Mouse (Mus musculus) intestine, postnatal 0 days (tissue): ENCODE measurements around the gene Qtrt1. TPM values are rescaled to one million over a fixed set of nuclear protein-coding genes. Genes with fewer than 3 reads are reported as not detected.
A peak's percentile ranks its signal among the peaks of the same experiment; 100 is the strongest.

ENCODE experiments used
- ATAC-seq: fragments of 200-750 bp; cut with Nextera tagmentation; 2 replicates; pipeline ENCODE4 v1.8.0; 2017; ENCODE audit warnings: mild to moderate bottlenecking, moderate TSS enrichment, moderate library complexity
- H3K27ac ChIP-seq: fragments of 300-500 bp; sonication (generic); 2 replicates; pipeline ENCODE4 v1.5.1; 2014; ENCODE audit warnings: mild to moderate bottlenecking, low read depth, low read length, moderate library complexity
- H3K27me3 ChIP-seq: fragments of 300-500 bp; sonication (generic); replicated peaks from 2 replicates; pipeline ENCODE4 v1.6.1; 2014; ENCODE audit warnings: low read length, mixed read lengths; ENCODE audit not compliant: control insufficient read depth, insufficient read depth
- H3K36me3 ChIP-seq: fragments of 300-500 bp; sonication (generic); 2 replicates; pipeline ENCODE4 v1.6.1; 2014; ENCODE audit warnings: mild to moderate bottlenecking, moderate library complexity; ENCODE audit not compliant: control insufficient read depth, insufficient read depth
- H3K4me1 ChIP-seq: fragments of 300-500 bp; sonication (generic); replicated peaks from 2 replicates; pipeline ENCODE4 v1.6.1; 2014; ENCODE audit warnings: antibody characterized with exemption, low read length, mixed read lengths; ENCODE audit not compliant: control insufficient read depth, insufficient read depth
- H3K4me2 ChIP-seq: fragments of 300-500 bp; sonication (generic); replicated peaks from 2 replicates; pipeline ENCODE4 v1.6.1; 2014; ENCODE audit warnings: low read depth, mild to moderate bottlenecking, moderate library complexity
- H3K4me3 ChIP-seq: fragments of 300-500 bp; sonication (generic); 2 replicates; pipeline ENCODE4 v1.5.1; 2014; ENCODE audit warnings: low read depth, low read length
- H3K9ac ChIP-seq: fragments of 300-500 bp; sonication (generic); 2 replicates; pipeline ENCODE4 v1.6.1; 2014; ENCODE audit warnings: mild to moderate bottlenecking, low read depth, low read length
- H3K9me3 ChIP-seq: fragments of 300-500 bp; sonication (generic); 2 replicates; pipeline ENCODE4 v1.6.1; 2016; ENCODE audit warnings: mixed run types; ENCODE audit not compliant: control insufficient read depth
- CTCF ChIP-seq: sonication (generic); IDR thresholded peaks from 2 replicates; pipeline ENCODE4 v1.5.1; 2016; ENCODE audit warnings: low read depth, mild to moderate bottlenecking, control low read depth, antibody characterized with exemption, moderate library complexity
- WGBS: fragments of 180-500 bp; shearing (Covaris S2); extraction: QIAGEN DNeasy Blood & Tissue Kit; methylation state at CpG from one replicate; pipeline ENCODE4 v1.1.7; 2014; 5-methylcytosine and 5-hydroxymethylcytosine counted together
- polyA plus RNA-seq: library from polyadenylated mRNA; unstranded; fragments of >200 nt; fragmentation: Nextera tagmentation; extraction: Ambion mirVana; gene quantifications from 2 replicates; pipeline ENCODE4 v1.2.1, GENCODE M21; 2015

The Qtrt1 gene
- polyA plus RNA-seq, 1 experiment from 2014 or later = 16.9 TPM

DNA sequence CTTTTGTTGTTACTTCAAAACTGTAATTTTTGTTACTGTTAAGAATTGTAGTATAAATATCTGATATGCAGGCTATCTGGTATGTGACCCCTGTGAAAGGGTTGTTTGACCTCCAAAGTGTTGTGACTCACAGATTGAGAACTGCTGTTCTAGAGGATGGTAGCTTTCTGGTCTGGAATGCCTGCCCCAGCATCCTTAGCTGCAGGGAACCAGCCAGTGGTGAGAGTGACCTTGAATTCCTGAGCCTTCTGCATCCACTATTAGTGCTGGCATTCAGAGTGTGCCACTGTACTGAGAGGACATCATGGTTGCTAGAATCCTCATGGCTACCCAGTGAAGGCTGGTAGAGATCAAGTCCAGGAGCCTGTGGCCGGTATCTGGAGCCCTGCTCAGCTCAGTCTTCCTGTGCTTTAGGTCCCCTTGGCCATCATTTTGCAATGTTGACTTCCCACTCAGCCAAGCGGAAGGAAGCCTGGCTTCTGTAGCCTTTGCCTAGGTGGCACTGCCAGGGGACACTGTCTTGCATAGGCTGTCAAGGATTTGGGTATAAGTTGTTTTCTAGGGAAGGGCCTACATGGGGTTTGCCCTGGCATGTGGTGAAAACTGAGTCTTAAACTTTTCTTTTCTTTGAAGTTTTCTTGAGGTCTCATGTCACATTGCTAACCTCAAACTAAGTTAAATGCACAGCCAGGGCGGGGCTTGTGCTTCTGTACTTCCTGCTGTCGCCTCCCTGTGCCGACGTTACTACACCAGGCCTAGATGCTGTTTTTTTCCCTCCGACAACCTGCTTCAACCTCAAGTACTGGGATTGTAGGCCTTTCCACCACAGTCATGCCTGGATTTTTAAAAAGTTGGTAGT lies 24.4 kb downstream of the Qtrt1 start:
- Histone ChIP-seq H3K9ac (peak overlapping the region; percentile 7; the same call in 1 of the 2 replicates), H3K4me2 (no peak overlapping the region), H3K4me1 (no peaks in the 10 kb centered on the region), H3K27me3 (no peaks in the 10 kb centered on the region), H3K4me3 (no peak overlapping the region), H3K27ac (no peak overlapping the region), H3K9me3 (no peaks in the 10 kb centered on the region), H3K36me3 (peaks cover 4% of the 10 kb centered on the region; the same call in 1 of the 2 replicates)
- no peak for ATAC-seq
- WGBS = 53% methylated on average over 7 of the region's 7 CpGs
- no peak for TF ChIP-seq CTCF

DNA sequence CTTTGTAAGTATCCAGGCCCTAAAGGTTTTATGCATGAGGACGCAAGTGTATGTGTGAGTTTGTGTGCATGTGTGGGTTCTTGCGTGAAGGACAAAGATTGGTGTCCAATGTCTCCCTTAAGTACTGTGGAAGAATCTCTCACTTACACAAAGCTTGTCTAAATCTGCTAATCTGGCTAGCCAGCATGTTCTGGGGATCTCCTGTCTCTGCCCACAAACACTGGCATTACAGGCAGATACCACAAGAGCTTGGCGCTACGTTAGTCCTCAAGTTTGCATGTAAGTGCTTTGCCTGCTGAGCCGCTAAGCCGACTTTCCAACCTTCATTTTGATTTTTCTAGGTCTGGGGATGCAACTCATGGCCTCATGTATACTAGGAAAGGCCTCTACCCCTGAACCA lies 25.9 kb downstream of the Qtrt1 start:
- H3K9ac ChIP-seq = no peak overlapping the region
- no peak overlapping the region for H3K4me2 ChIP-seq
- no peak overlapping the region for H3K4me3 ChIP-seq
- TF ChIP-seq CTCF = no peak
- no peaks in the 10 kb centered on the region for H3K9me3 ChIP-seq
- WGBS = 94% methylated on average over 6 of the region's 6 CpGs
- H3K4me1 ChIP-seq = no peaks in the 10 kb centered on the region
- ATAC-seq = no peak
- no peak overlapping the region for H3K27ac ChIP-seq
- 0 out of 2 replicates have a peak, but pooled peaks cover 10% of the 10 kb centered on the region for H3K36me3 ChIP-seq
- no peaks in the 10 kb centered on the region for H3K27me3 ChIP-seq

DNA sequence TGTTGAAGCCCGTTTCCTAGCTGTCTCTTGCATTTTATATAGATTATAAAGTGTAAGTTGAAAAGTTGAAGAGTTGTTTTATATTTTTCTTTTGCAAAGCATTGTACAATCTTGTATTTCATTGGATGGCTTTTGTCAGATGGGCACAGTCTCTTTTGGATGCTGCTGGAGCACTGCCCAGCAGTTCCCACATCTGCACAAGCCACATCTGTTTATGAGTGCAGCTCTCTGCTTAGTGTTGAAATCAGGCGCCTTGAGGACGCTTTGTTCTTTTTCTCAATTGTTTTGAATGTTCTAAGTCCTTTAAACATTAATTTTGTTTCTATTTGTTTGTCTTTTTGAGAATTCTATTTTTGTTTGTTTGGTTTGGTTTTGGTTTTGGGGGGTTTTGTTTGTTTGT lies 26.6 kb downstream of the Qtrt1 start:
- Histone ChIP-seq H3K4me2 (no peak overlapping the region), H3K4me1 (no peaks in the 10 kb centered on the region), H3K27ac (no peak overlapping the region), H3K36me3 (0 out of 2 replicates have a peak, but pooled peaks cover 10% of the 10 kb centered on the region), H3K9me3 (no peaks in the 10 kb centered on the region), H3K4me3 (no peak overlapping the region), H3K27me3 (no peaks in the 10 kb centered on the region), H3K9ac (no peak overlapping the region)
- no peak for TF ChIP-seq CTCF
- ATAC-seq = no peak
- 60% methylated on average over 3 of the region's 3 CpGs for WGBS

DNA sequence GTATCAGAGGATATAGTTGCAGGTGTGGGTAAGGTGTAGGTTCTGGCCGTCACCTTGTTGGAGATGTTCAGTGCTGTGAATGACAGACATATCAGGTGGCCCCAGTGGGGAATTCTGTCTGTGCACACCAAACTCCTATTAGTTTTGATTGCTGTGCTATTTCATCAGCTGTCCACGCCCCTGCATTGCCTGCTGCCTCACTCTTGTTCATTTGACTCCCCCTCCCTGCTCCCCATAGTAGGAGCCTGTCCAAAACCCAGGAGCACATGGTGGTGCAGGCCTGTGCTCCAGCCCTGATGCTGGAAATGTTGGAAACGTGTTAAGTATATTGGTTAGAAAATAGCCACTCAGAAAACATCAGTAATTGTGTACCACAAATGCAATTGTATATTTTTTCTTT lies 27.8 kb downstream of the Qtrt1 start:
- Histone ChIP-seq H3K4me1 (no peaks in the 10 kb centered on the region), H3K27ac (no peak overlapping the region), H3K9ac (no peak overlapping the region), H3K27me3 (no peaks in the 10 kb centered on the region), H3K4me2 (no peak overlapping the region), H3K36me3 (0 out of 2 replicates have a peak, but pooled peaks cover 11% of the 10 kb centered on the region), H3K4me3 (no peak overlapping the region), H3K9me3 (no peaks in the 10 kb centered on the region)
- no peak for ATAC-seq
- WGBS = 69% methylated on average over 3 of the region's 3 CpGs
- TF ChIP-seq CTCF = no peak

DNA sequence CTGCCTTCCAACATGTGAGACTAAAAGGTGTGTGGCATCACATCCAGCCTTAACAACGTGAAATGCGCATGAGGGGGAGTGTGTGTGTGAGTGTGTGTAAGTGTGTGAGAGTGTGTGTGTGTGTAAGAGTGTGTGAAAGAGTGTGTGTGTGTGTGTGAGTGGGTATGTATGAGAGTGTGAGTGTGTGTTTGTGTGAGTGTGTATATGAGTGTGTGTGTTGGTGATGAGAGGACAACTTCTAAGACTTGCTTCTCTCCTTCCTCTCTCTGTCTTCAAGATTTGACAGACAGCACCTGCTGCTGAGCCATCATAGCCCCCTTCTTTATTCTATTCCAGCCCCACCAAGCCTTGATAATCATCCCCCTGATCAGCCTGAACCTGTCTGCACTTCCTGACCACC lies 28.3 kb downstream of the Qtrt1 start:
- no peak overlapping the region for H3K4me3 ChIP-seq
- no peak overlapping the region for H3K4me2 ChIP-seq
- H3K9me3 ChIP-seq = no peaks in the 10 kb centered on the region
- no peak for TF ChIP-seq CTCF
- no peaks in the 10 kb centered on the region for H3K27me3 ChIP-seq
- no peak for ATAC-seq
- no peaks in the 10 kb centered on the region for H3K4me1 ChIP-seq
- H3K9ac ChIP-seq = no peak overlapping the region
- no peak overlapping the region for H3K27ac ChIP-seq
- 94% methylated on average over 2 of the region's 2 CpGs for WGBS
- 0 out of 2 replicates have a peak, but pooled peaks cover 15% of the 10 kb centered on the region for H3K36me3 ChIP-seq

DNA sequence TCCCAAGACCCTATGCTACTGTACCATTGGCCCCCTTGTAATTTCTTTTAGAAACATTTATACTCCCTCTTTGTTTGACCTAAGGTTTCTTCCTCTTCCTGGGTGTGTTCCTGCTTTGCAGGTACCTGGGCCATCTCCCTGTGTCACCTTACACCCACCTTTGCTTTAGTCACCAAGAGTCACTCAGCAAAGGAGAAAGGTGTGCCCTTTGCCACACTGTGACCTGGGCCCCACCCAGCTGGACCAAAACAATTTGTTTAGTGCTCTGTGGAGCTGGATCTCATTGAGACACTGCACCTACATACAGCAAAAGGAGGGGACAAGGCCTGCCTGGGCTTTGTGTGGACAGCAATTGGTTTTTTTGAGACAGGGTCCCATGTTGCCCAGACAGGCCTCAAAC lies 28.8 kb downstream of the Qtrt1 start:
- Histone ChIP-seq H3K4me3 (no peak overlapping the region), H3K27ac (no peak overlapping the region)

More for the DNA sequence above, 28.8 kb downstream of the Qtrt1 start:
- no peak for TF ChIP-seq CTCF
- H3K9me3 ChIP-seq = no peaks in the 10 kb centered on the region
- ATAC-seq = no peak
- H3K4me2 ChIP-seq = no peak overlapping the region
- H3K9ac ChIP-seq = no peak overlapping the region
- no peaks in the 10 kb centered on the region for H3K4me1 ChIP-seq
- H3K27me3 ChIP-seq = no peaks in the 10 kb centered on the region
- 0 out of 2 replicates have a peak, but pooled peaks cover 15% of the 10 kb centered on the region for H3K36me3 ChIP-seq
